Mouse (Mus musculus): ENCODE results near the gene Foxa2. TPM values are rescaled to one million over a fixed set of nuclear protein-coding genes. Genes with fewer than 3 reads are reported as not detected.

Gene Foxa2
- polyA plus RNA-seq, 1 experiment from 2014 or later, result 0.55 TPM

GRCm38 (mm10) chr2:148045937-148046798 is 601 bp downstream of the Foxa2 start:
- Histone ChIP-seq H3K4me1 (replicated peaks) (peaks cover 43% of the 10 kb centered on the region), H3K9ac (0 out of 2 replicates have a peak overlapping the region, but pooled peaks have one; percentile 9), H3K4me2 (peak overlapping the region; percentile 72), H3K4me3 (peak overlapping the region; percentile 50), H3K27me3 (peaks cover 100% of the 10 kb centered on the region), H3K9me3 (replicated peaks) (no peaks in the 10 kb centered on the region), H3K27ac (no peak overlapping the region), H3K36me3 (no peaks in the 10 kb centered on the region)
- ATAC-seq (replicated peaks; ENCODE audit: insufficient number of reproducible peaks, insufficient read depth, low FRiP score, low read depth), result peak; percentile 43; the same call in 1 of the 2 replicates
- WGBS, result under 1% methylated on average over 44 of the region's 65 CpGs

- Histone ChIP-seq H3K4me3 (peak overlapping the region; percentile 50), H3K4me2 (peak overlapping the region; percentile 72), H3K27ac (no peak overlapping the region), H3K36me3 (no peaks in the 10 kb centered on the region), H3K9me3 (replicated peaks) (no peaks in the 10 kb centered on the region), H3K27me3 (peaks cover 100% of the 10 kb centered on the region), H3K9ac (no peak overlapping the region), H3K4me1 (replicated peaks) (peaks cover 46% of the 10 kb centered on the region)
- no peak for ATAC-seq (replicated peaks; ENCODE audit: insufficient number of reproducible peaks, insufficient read depth, low FRiP score, low read depth)
- under 1% methylated on average over 24 of the region's 25 CpGs for WGBS
Measured at GRCm38 (mm10) chr2:148045543-148045936, 1.2 kb downstream of the Foxa2 start.

- H3K9me3 ChIP-seq (replicated peaks), result no peaks in the 10 kb centered on the region
- H3K27ac ChIP-seq, result no peak overlapping the region; the same call in 1 of the 2 replicates
- peaks cover 46% of the 10 kb centered on the region for H3K4me1 ChIP-seq (replicated peaks)
- H3K27me3 ChIP-seq, result peaks cover 100% of the 10 kb centered on the region
- no peak overlapping the region for H3K9ac ChIP-seq
- no peaks in the 10 kb centered on the region for H3K36me3 ChIP-seq
- peak overlapping the region; percentile 50 for H3K4me3 ChIP-seq
- ATAC-seq (replicated peaks; ENCODE audit: insufficient number of reproducible peaks, insufficient read depth, low FRiP score, low read depth), result no peak
- H3K4me2 ChIP-seq, result peak overlapping the region; percentile 72
- WGBS, result 1% methylated on average over 26 of the region's 26 CpGs
Measured at GRCm38 (mm10) chr2:148044877-148045539, 1.8 kb downstream of the Foxa2 start.

- peak overlapping the region; percentile 72 for H3K4me2 ChIP-seq
- 2% methylated on average over 68 of the region's 71 CpGs for WGBS
- H3K27me3 ChIP-seq, result peaks cover 100% of the 10 kb centered on the region
- no peaks in the 10 kb centered on the region for H3K36me3 ChIP-seq
- H3K27ac ChIP-seq, result no peak overlapping the region
- peak overlapping the region; percentile 50 for H3K4me3 ChIP-seq
- no peaks in the 10 kb centered on the region for H3K9me3 ChIP-seq (replicated peaks)
- no peak overlapping the region for H3K9ac ChIP-seq
- H3K4me1 ChIP-seq (replicated peaks), result peaks cover 53% of the 10 kb centered on the region
- no peak for ATAC-seq (replicated peaks; ENCODE audit: insufficient number of reproducible peaks, insufficient read depth, low FRiP score, low read depth)
Measured at GRCm38 (mm10) chr2:148043976-148044876, 2.5 kb downstream of the Foxa2 start.

GRCm38 (mm10) chr2:148043271-148043975 is 3.3 kb downstream of the Foxa2 start:
- Histone ChIP-seq H3K9ac (no peak overlapping the region), H3K36me3 (no peaks in the 10 kb centered on the region), H3K4me1 (replicated peaks) (peaks cover 47% of the 10 kb centered on the region), H3K9me3 (replicated peaks) (no peaks in the 10 kb centered on the region), H3K27ac (no peak overlapping the region), H3K27me3 (peaks cover 100% of the 10 kb centered on the region), H3K4me2 (peak overlapping the region; percentile 72; the same call in 1 of the 2 replicates), H3K4me3 (peak overlapping the region; percentile 50)
- 14% methylated on average over 17 of the region's 17 CpGs for WGBS
- ATAC-seq (replicated peaks; ENCODE audit: insufficient number of reproducible peaks, insufficient read depth, low FRiP score, low read depth), result no peak

- Histone ChIP-seq H3K4me3 (no peak overlapping the region), H3K4me2 (no peak overlapping the region), H3K36me3 (no peaks in the 10 kb centered on the region), H3K27me3 (peaks cover 100% of the 10 kb centered on the region), H3K27ac (no peak overlapping the region), H3K9ac (no peak overlapping the region), H3K9me3 (replicated peaks) (no peaks in the 10 kb centered on the region), H3K4me1 (replicated peaks) (peaks cover 42% of the 10 kb centered on the region)
- WGBS, result 28% methylated on average over 3 of the region's 3 CpGs
- no peak for ATAC-seq (replicated peaks; ENCODE audit: insufficient number of reproducible peaks, insufficient read depth, low FRiP score, low read depth)
Measured at GRCm38 (mm10) chr2:148042126-148042640, 4.6 kb downstream of the Foxa2 start.

GRCm38 (mm10) chr2:148041381-148041780 is 5.4 kb downstream of the Foxa2 start:
- Histone ChIP-seq H3K27me3 (peaks cover 100% of the 10 kb centered on the region), H3K4me3 (no peak overlapping the region), H3K9me3 (replicated peaks) (no peaks in the 10 kb centered on the region), H3K36me3 (no peaks in the 10 kb centered on the region), H3K4me1 (replicated peaks) (peaks cover 38% of the 10 kb centered on the region), H3K4me2 (no peak overlapping the region), H3K27ac (no peak overlapping the region), H3K9ac (no peak overlapping the region)
- 9% methylated on average over 5 of the region's 5 CpGs for WGBS
- no peak for ATAC-seq (replicated peaks; ENCODE audit: insufficient number of reproducible peaks, insufficient read depth, low FRiP score, low read depth)

GRCm38 (mm10) chr2:148040236-148041121 is 6.3 kb downstream of the Foxa2 start:
- Histone ChIP-seq H3K36me3 (no peaks in the 10 kb centered on the region), H3K9me3 (replicated peaks) (no peaks in the 10 kb centered on the region), H3K4me2 (peak overlapping the region; percentile 24), H3K4me1 (replicated peaks) (peaks cover 28% of the 10 kb centered on the region), H3K27me3 (peaks cover 100% of the 10 kb centered on the region), H3K4me3 (peak overlapping the region; percentile 29), H3K27ac (no peak overlapping the region), H3K9ac (no peak overlapping the region)
- 2% methylated on average over 37 of the region's 37 CpGs for WGBS
- ATAC-seq (replicated peaks; ENCODE audit: insufficient number of reproducible peaks, insufficient read depth, low FRiP score, low read depth), result no peak

GRCm38 (mm10) chr2:148039351-148040235 is 7.2 kb downstream of the Foxa2 start:
- no peak for ATAC-seq (replicated peaks; ENCODE audit: insufficient number of reproducible peaks, insufficient read depth, low FRiP score, low read depth)
- Histone ChIP-seq H3K27ac (no peak overlapping the region), H3K27me3 (peaks cover 100% of the 10 kb centered on the region), H3K4me3 (peak overlapping the region; percentile 29), H3K4me1 (replicated peaks) (peaks cover 20% of the 10 kb centered on the region), H3K9ac (no peak overlapping the region), H3K36me3 (no peaks in the 10 kb centered on the region), H3K9me3 (replicated peaks) (no peaks in the 10 kb centered on the region), H3K4me2 (peak overlapping the region; percentile 24)
- 1% methylated on average over 53 of the region's 53 CpGs for WGBS
